ENCODE assay signal across 9 mouse cellular contexts in genomic region chr4:40837451-40838285, GRCm38 (mm10). TPM values are rescaled to one million over a fixed set of nuclear protein-coding genes. Genes with fewer than 3 reads are reported as not detected.
DNase-seq lines count a peak whose midpoint lies in the region; ATAC-seq lines count a peak whose summit lies in the region.
"Had no signal": no experiment of that assay in that cellular context is flagged by ENCODE, and none has a peak within 500 bp of the region (broad histone marks: within the 10 kb centered on the region; RNA-seq: fewer than 3 reads in every experiment).

No protein-coding gene starts in this region.

- peak overlapping the region; percentile 41 for H3K27ac ChIP-seq in forebrain, embryonic 11.5 days (ENCODE audit: low read depth, low read length)
- no peak overlapping the region for H3K27ac ChIP-seq in forebrain, embryonic 10.5 days

- WGBS in forebrain, embryonic 11.5 days = 69% methylated on average over 10 of the region's 10 CpGs
- WGBS in forebrain, embryonic 10.5 days = 86% methylated on average over 10 of the region's 10 CpGs

- H3K9ac ChIP-seq in forebrain, embryonic 11.5 days (ENCODE audit: low read length) = no peak overlapping the region

- no peaks in the 10 kb centered on the region for H3K27me3 ChIP-seq in forebrain, embryonic 11.5 days (ENCODE audit: control insufficient read depth, insufficient read depth, low read length)
- no peaks in the 10 kb centered on the region for H3K27me3 ChIP-seq in forebrain, embryonic 10.5 days (ENCODE audit: poor library complexity, severe bottlenecking)

- H3K4me3 ChIP-seq in forebrain, embryonic 11.5 days (ENCODE audit: low read depth, low read length) = no peak overlapping the region
- H3K4me3 ChIP-seq in forebrain, embryonic 10.5 days = no peak overlapping the region

- H3K4me2 ChIP-seq in forebrain, embryonic 11.5 days (ENCODE audit: low read depth, low read length, severe bottlenecking) = no peak overlapping the region

- H3K36me3 ChIP-seq in forebrain, embryonic 11.5 days (ENCODE audit: control insufficient read depth, insufficient read depth, low read length) = no peaks in the 10 kb centered on the region
- no peaks in the 10 kb centered on the region for H3K36me3 ChIP-seq in forebrain, embryonic 10.5 days (replicated peaks)

- no peak for DNase-seq in forebrain, embryonic 11.5 days (ENCODE audit: low spot score)
- DNase-seq in forebrain, embryonic 10.5 days (ENCODE audit: extremely low spot score, low spot score) = no peak
- peak; percentile 43 for DNase-seq in MEL-GATA-1-ER (ENCODE audit: extremely low read depth, low read depth)
- DNase-seq in gastrocnemius, postnatal 10 days = peak; percentile 61
- peak; percentile 81 for DNase-seq in kidney, adult 9 months
- no peak for DNase-seq in embryo, embryonic 10.5 days (ENCODE audit: low spot score)
- DNase-seq in spleen, adult 18-20 months = no peak

- H3K9me3 ChIP-seq in forebrain, embryonic 11.5 days (ENCODE audit: control insufficient read depth, low read length) = no peaks in the 10 kb centered on the region
- no peaks in the 10 kb centered on the region for H3K9me3 ChIP-seq in forebrain, embryonic 10.5 days
- H3K9me3 ChIP-seq: G1E had no signal

- no peak for ATAC-seq in forebrain, embryonic 11.5 days (replicated peaks; ENCODE audit: low FRiP score)
- peak; percentile 63 for ATAC-seq in megakaryocyte progenitor cell, adult 5-6 weeks (replicated peaks; ENCODE audit: poor library complexity)

- no peaks in the 10 kb centered on the region for H3K4me1 ChIP-seq in forebrain, embryonic 11.5 days (replicated peaks; ENCODE audit: control insufficient read depth, insufficient read depth, low read length)
- peaks cover 9% of the 10 kb centered on the region; the same call in 1 of the 2 replicates for H3K4me1 ChIP-seq in forebrain, embryonic 10.5 days

RNA-seq across cellular contexts. Expression of gene B4galt1, which starts 16.1 kb away (rescaled TPM):
- 19.3 and 20.3 TPM in 2 replicates for polyA plus RNA-seq in forebrain, embryonic 11.5 days (2014; fragmentation: Nextera tagmentation; extraction: Ambion mirVana)
- polyA plus RNA-seq in forebrain, embryonic 10.5 days (2016; fragmentation: Nextera tagmentation; extraction: Ambion mirVana) = 20.1 TPM in 2 replicates
- total RNA-seq in gastrocnemius, postnatal 10 days (2021) = 10 to 100 TPM; 52.0 to 58.6 TPM
- total RNA-seq in megakaryocyte progenitor cell, adult 5-6 weeks (2015) = 69.8 and 71.5 TPM in 2 replicates
- 41.2 and 46.5 TPM in 2 replicates for total RNA-seq in megakaryocyte progenitor cell, adult 5-6 weeks (2017)

Comparison
In these comparisons a context has a peak if more than half of its experiments do, and no peak if none do; other contexts are left out.
1. DNase-seq: peak in MEL-GATA-1-ER (single experiment), gastrocnemius, postnatal 10 days (single experiment) and kidney, adult 9 months (single experiment); none in forebrain, embryonic 11.5 days (single experiment), forebrain, embryonic 10.5 days (single experiment), embryo, embryonic 10.5 days (single experiment) and spleen, adult 18-20 months (0 of 2).